Mouse (Mus musculus) kidney, embryonic 14.5 days (tissue): ENCODE results near the gene Fgf2. TPM values are rescaled to one million over a fixed set of nuclear protein-coding genes. Genes with fewer than 3 reads are reported as not detected.

Experiments
- ATAC-seq: fragments of 200-750 bp; cut with Nextera tagmentation; 2 replicates; pipeline ENCODE4 v1.8.0; 2017; ENCODE audit warnings: moderate number of reproducible peaks, mild to moderate bottlenecking, moderate TSS enrichment, moderate library complexity; ENCODE audit not compliant: low FRiP score, low TSS enrichment
- H3K27ac ChIP-seq: fragments of 300-500 bp; sonication (generic); 2 replicates; pipeline ENCODE4 v1.5.1; 2014; ENCODE audit warnings: low read depth, mild to moderate bottlenecking, low read length, moderate library complexity, mixed read lengths
- H3K27me3 ChIP-seq: fragments of 300-500 bp; sonication (generic); 2 replicates; pipeline ENCODE4 v1.6.1; 2014; ENCODE audit warnings: mild to moderate bottlenecking, low read length; ENCODE audit not compliant: control insufficient read depth, insufficient read depth
- H3K36me3 ChIP-seq: fragments of 300-500 bp; sonication (generic); 2 replicates; pipeline ENCODE4 v1.6.1; 2014; ENCODE audit warnings: low read length, mixed read lengths; ENCODE audit not compliant: control insufficient read depth, insufficient read depth
- H3K4me1 ChIP-seq: fragments of 300-500 bp; sonication (generic); 2 replicates; pipeline ENCODE4 v1.6.1; 2014; ENCODE audit warnings: low read length, mixed read lengths; ENCODE audit not compliant: control insufficient read depth, insufficient read depth
- H3K4me2 ChIP-seq: fragments of 300-500 bp; sonication (generic); replicated peaks from 2 replicates; pipeline ENCODE4 v1.6.1; 2014; ENCODE audit warnings: low read depth, mild to moderate bottlenecking, low read length
- H3K4me3 ChIP-seq: fragments of 300-500 bp; sonication (generic); 2 replicates; pipeline ENCODE4 v1.5.1; 2014; ENCODE audit warnings: mild to moderate bottlenecking, low read length
- H3K9ac ChIP-seq: fragments of 300-500 bp; sonication (generic); 2 replicates; pipeline ENCODE4 v1.6.1; 2014; ENCODE audit warnings: low read depth, mild to moderate bottlenecking, low read length, moderate library complexity
- H3K9me3 ChIP-seq: fragments of 300-500 bp; sonication (generic); 2 replicates; pipeline ENCODE4 v1.6.1; 2016; ENCODE audit warnings: low read length; ENCODE audit not compliant: control insufficient read depth
- WGBS: fragments of 180-500 bp; shearing (Covaris S2); extraction: QIAGEN DNeasy Blood & Tissue Kit; methylation state at CpG from one replicate; pipeline ENCODE4 v1.1.7; 2014; 5-methylcytosine and 5-hydroxymethylcytosine counted together
- polyA plus RNA-seq: library from polyadenylated mRNA; unstranded; fragments of >200 nt; fragmentation: Nextera tagmentation; extraction: Ambion mirVana; gene quantifications from 2 replicates; pipeline ENCODE4 v1.2.1, GENCODE M21; 2014

Gene Fgf2
- polyA plus RNA-seq, 1 experiment from 2014 or later: 2.2 TPM

DNA sequence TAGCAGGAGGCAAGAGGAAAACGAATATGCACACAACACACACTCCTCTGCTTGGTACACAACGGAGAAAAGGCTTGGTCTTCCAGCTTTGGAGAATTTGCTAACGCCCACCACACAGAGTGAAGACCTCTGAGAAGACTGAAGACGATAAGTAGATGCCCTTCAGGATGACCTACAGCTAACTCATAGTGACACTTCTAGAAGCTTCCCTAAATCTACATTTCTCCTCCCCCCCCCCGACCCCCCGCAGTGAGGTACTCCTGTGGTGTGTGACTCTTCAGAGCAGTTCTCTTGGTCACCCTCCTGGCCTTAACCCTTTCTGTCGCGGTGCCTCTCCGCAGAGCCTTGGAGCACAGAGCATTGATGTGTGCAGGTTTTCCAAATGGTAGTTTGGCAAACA is 475 bp upstream of the Fgf2 start:
- H3K36me3 ChIP-seq: no peaks in the 10 kb centered on the region
- peak overlapping the region; percentile 99 for H3K4me2 ChIP-seq
- H3K9ac ChIP-seq: no peak overlapping the region
- no peak for ATAC-seq
- H3K4me1 ChIP-seq: peaks cover 12% of the 10 kb centered on the region; the same call in 1 of the 2 replicates
- H3K4me3 ChIP-seq: peak overlapping the region; percentile 71; the same call in 1 of the 2 replicates
- H3K27me3 ChIP-seq: peaks cover 4% of the 10 kb centered on the region
- H3K27ac ChIP-seq: no peak overlapping the region
- WGBS: 31% methylated on average over 9 of the region's 9 CpGs
- no peaks in the 10 kb centered on the region for H3K9me3 ChIP-seq

DNA sequence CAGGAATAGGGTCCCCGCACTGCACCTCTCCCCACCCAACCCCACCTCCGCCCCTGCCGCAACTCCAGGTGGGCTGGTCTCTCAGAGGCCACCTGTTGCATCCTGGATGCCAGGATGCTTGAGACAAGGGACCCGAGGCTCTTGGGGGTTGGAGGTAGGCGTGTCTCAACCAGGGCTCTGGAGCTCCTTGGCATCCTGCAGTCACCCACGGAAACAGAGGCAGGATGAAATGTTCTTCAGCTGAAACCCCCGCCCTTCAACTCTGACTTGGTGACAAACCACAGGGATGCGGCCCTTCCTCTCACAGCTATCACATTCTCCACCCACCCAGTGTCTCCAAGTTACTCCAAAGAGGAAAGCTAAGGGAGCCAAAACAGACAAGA is 1.0 kb downstream of the Fgf2 start:
- no peaks in the 10 kb centered on the region for H3K9me3 ChIP-seq
- no peak for ATAC-seq
- WGBS: 12% methylated on average over 8 of the region's 8 CpGs

DNA sequence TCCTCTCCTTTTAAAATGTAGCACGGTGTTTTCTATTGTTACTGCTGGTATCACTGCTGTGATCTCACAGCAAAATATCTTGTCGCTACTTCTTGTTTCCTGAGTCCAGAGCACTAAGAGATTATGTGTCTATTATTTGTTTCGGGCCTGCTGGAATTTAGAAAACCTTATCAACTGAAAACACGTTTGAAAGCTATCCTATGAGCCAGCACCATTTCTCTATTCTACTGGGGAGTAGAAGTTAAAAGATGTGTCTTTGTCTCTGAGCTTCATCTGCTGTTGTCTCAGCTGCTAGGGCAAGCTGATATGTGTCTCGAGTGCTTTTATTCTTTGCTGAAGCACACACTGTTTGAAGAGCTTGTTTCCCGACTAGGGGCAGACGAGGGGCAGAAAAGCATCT is 2.2 kb downstream of the Fgf2 start:
- no peak overlapping the region for H3K4me3 ChIP-seq
- no peaks in the 10 kb centered on the region for H3K36me3 ChIP-seq
- peaks cover 4% of the 10 kb centered on the region for H3K27me3 ChIP-seq
- no peak overlapping the region for H3K9ac ChIP-seq
- H3K4me2 ChIP-seq: no peak overlapping the region
- H3K27ac ChIP-seq: no peak overlapping the region
- no peak for ATAC-seq
- H3K4me1 ChIP-seq: peaks cover 12% of the 10 kb centered on the region; the same call in 1 of the 2 replicates
- 57% methylated on average over 7 of the region's 7 CpGs for WGBS
- no peaks in the 10 kb centered on the region for H3K9me3 ChIP-seq

More for the DNA sequence above, 1.0 kb downstream of the Fgf2 start:
- H3K4me2 ChIP-seq: peak overlapping the region; percentile 99
- H3K4me3 ChIP-seq: peak overlapping the region; percentile 71
- no peak overlapping the region for H3K27ac ChIP-seq
- peaks cover 12% of the 10 kb centered on the region; the same call in 1 of the 2 replicates for H3K4me1 ChIP-seq
- H3K36me3 ChIP-seq: no peaks in the 10 kb centered on the region
- H3K9ac ChIP-seq: peak overlapping the region; percentile 72; the same call in 1 of the 2 replicates
- H3K27me3 ChIP-seq: peaks cover 4% of the 10 kb centered on the region

DNA sequence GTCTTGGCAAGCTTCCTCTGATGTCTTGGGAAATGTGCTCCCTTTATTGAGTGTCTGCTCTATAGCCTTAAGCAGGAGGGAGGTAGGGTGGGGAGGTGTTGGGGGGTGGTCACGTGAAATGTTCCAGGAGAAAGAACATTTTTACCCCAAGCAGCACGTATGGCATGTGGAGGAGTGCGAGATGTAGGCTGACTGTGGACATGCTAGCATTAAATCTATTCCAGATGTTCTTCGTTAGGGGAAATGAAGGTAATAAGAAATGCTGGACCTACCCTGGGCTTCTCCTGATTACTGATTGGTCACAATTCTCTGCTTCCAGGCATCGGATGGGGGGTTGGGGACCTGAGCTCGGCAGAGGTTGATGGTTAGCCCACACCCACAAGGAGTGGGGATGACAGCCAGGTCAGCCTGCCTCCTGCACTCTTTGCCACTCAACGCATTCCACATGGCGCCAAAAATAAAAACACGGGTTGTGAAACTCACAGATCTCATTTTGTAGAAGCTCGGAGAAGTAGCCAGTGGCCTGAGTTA is 5.9 kb downstream of the Fgf2 start:
- ATAC-seq: peak; percentile 64; the same call in 1 of the 2 replicates
- 62% methylated on average over 10 of the region's 10 CpGs for WGBS
- H3K4me2 ChIP-seq: no peak overlapping the region

DNA sequence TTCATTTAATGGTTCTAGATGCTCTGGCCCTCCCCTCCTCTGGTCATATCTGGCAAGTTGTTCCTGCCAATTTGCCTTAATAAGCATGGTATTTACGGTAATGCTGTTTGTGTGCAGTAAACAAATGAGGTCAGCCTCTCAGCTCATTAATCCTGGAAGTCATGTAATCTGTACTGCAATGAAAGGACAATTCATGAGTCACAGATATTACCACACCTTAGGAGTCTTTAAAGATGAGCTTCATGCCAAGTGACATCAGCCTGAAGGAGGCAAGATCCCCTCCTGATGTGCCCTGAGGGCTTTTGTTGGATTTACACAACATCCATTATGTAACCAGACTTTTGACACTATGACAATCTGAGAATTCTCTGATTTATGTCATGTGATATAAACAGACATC is 6.6 kb downstream of the Fgf2 start:
- 81% methylated on average over 1 of the region's 1 CpGs for WGBS

More for the DNA sequence above, 5.9 kb downstream of the Fgf2 start:
- Histone ChIP-seq H3K27me3 (peaks cover 4% of the 10 kb centered on the region), H3K27ac (peak overlapping the region; percentile 1; the same call in 1 of the 2 replicates), H3K4me3 (no peak overlapping the region), H3K9ac (no peak overlapping the region), H3K4me1 (peaks cover 2% of the 10 kb centered on the region; the same call in 1 of the 2 replicates), H3K36me3 (no peaks in the 10 kb centered on the region), H3K9me3 (no peaks in the 10 kb centered on the region)

DNA sequence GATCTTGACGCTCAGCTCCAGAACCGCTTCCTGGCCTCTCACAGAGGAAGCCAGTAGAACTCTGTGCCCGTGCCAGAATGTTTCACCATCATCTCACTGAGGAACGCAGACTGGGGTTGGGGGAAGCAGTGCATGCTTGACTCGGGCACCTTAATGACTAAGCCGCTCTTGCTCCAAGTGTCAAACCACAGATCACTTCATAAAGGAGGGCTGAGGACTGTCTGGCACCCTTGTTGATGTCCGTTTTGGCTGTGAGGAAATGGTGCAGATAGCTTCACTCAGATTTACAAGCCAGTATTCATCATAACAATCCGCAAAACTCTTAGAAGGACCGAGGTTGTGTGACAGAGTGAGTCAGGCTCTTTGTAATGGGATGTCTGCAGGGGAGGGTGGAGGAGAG is 12.6 kb downstream of the Fgf2 start:
- no peak overlapping the region for H3K4me3 ChIP-seq
- WGBS: 82% methylated on average over 9 of the region's 9 CpGs

More for the DNA sequence above, 6.6 kb downstream of the Fgf2 start:
- no peaks in the 10 kb centered on the region for H3K36me3 ChIP-seq
- H3K9me3 ChIP-seq: no peaks in the 10 kb centered on the region
- no peaks in the 10 kb centered on the region for H3K4me1 ChIP-seq
- no peak overlapping the region for H3K4me3 ChIP-seq
- H3K27me3 ChIP-seq: no peaks in the 10 kb centered on the region; the same call in 1 of the 2 replicates
- no peak overlapping the region for H3K27ac ChIP-seq
- no peak overlapping the region for H3K4me2 ChIP-seq
- H3K9ac ChIP-seq: no peak overlapping the region
- no peak for ATAC-seq

DNA sequence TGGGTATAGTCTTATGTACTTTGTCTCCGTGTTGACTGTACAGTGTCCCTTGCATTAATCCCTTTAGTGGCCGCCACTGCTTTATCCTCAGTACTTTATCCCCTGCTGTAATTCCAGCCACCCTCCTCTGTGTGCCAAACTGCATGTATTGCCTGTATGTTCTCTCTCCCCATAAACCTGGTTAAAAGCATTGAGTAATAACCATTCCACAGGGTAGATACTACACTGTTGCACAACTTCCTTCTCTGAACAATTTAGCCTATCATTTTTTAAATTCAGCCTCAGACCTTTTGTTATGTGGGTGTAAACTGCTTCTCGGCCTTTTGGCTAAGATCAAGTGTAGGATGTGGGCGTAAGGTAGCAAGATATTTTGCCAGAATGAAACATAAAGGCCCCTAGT is 17.0 kb downstream of the Fgf2 start:
- Histone ChIP-seq H3K9ac (no peak overlapping the region), H3K27me3 (no peaks in the 10 kb centered on the region)

More for the DNA sequence above, 12.6 kb downstream of the Fgf2 start:
- H3K4me2 ChIP-seq: no peak overlapping the region
- H3K27ac ChIP-seq: no peak overlapping the region
- H3K36me3 ChIP-seq: no peaks in the 10 kb centered on the region
- no peaks in the 10 kb centered on the region for H3K27me3 ChIP-seq
- H3K9me3 ChIP-seq: no peaks in the 10 kb centered on the region
- no peak for ATAC-seq
- H3K4me1 ChIP-seq: no peaks in the 10 kb centered on the region
- no peak overlapping the region for H3K9ac ChIP-seq

DNA sequence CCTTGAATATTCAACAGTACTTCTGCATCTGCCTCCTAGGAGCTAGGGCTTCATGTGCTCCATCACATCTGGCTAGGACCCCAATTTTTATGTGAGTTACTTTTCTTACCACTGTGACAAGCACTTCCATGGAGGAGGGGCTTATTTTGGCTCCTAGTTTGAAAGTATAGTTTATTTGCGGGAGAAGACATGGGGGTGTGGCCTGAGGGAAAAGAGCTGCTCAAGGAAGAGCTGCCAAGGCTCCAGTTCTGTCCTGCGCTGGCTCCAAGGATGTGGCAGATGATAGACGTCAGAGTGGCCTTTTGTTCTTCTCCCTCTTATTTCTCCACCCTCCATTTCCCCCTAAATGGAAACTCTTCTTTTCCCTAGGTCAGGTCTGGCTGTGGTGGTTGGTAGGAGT is 17.8 kb downstream of the Fgf2 start:
- Histone ChIP-seq H3K4me1 (peaks cover 6% of the 10 kb centered on the region; the same call in 1 of the 2 replicates), H3K4me2 (no peak overlapping the region), H3K4me3 (no peak overlapping the region), H3K36me3 (no peaks in the 10 kb centered on the region), H3K27me3 (no peaks in the 10 kb centered on the region), H3K9ac (no peak overlapping the region), H3K9me3 (no peaks in the 10 kb centered on the region), H3K27ac (no peak overlapping the region)
- WGBS: 43% methylated on average over 3 of the region's 3 CpGs
- ATAC-seq: no peak

More for the DNA sequence above, 17.0 kb downstream of the Fgf2 start:
- ATAC-seq: no peak
- Histone ChIP-seq H3K4me3 (no peak overlapping the region), H3K27ac (no peak overlapping the region), H3K9me3 (no peaks in the 10 kb centered on the region), H3K4me2 (no peak overlapping the region), H3K4me1 (peaks cover 2% of the 10 kb centered on the region; the same call in 1 of the 2 replicates), H3K36me3 (no peaks in the 10 kb centered on the region)
- WGBS: 87% methylated on average over 4 of the region's 4 CpGs

DNA sequence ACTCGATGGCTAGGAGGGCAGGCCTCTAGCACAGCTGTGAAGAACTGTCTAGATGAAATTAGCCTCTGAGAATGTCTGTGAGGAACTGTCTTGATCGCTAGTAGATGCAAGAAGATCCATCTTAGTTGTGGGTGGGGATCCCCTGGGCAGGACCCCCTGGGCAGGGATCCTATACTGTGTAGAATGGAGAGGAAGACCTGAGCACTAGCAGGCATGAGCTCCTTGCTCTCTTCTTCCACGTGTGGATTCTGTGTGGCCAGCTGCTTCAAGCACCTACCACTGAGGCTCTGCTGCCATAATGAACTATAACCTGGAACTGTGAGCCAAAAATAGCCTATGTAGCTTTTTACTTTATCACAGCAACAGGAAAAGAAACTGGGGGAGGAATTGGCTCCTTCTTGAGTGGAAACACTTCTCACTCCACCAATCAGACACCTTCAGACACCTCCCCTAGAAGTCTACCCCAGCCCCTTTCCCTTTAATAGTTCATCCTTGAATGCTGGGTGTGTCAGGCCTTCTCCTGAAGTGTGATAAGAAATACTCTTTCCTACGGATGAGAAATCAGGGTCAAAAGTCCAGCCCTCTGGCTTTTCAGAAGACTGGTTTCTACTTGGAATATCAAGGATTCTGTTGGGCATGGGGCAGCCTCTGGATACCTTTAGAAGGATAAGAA is 18.4 kb downstream of the Fgf2 start:
- no peaks in the 10 kb centered on the region for H3K36me3 ChIP-seq
- H3K4me3 ChIP-seq: no peak overlapping the region
- no peaks in the 10 kb centered on the region for H3K9me3 ChIP-seq
- 56% methylated on average over 4 of the region's 4 CpGs for WGBS
- peaks cover 6% of the 10 kb centered on the region; the same call in 1 of the 2 replicates for H3K4me1 ChIP-seq
- H3K9ac ChIP-seq: no peak overlapping the region
- no peaks in the 10 kb centered on the region for H3K27me3 ChIP-seq
- H3K27ac ChIP-seq: no peak overlapping the region
- ATAC-seq: no peak
- H3K4me2 ChIP-seq: no peak overlapping the region
